Mouse (Mus musculus): ENCODE data around the gene Acp7.

Gene Acp7

DNA sequence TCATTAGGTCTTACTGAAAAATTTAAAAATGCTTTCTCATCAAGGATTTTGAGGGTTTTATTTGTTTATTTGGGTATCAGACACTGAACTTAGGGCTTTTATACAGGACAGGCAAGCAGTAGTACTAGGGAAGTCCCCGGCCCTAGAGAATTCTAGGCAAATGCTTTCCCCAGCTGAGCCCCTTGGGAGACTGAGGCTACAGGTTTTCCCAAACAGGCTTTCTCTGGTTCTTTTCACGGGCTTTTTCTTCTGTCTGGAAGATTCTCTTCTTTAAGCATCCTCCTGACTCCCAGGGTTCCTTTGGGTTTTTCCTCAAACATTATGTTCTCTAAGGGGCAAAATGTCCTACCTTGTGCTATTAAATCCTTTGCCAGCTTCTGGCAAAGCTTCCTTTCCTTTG, 32.2 kb downstream of the Acp7 start:
- no peak for DNase-seq

DNA sequence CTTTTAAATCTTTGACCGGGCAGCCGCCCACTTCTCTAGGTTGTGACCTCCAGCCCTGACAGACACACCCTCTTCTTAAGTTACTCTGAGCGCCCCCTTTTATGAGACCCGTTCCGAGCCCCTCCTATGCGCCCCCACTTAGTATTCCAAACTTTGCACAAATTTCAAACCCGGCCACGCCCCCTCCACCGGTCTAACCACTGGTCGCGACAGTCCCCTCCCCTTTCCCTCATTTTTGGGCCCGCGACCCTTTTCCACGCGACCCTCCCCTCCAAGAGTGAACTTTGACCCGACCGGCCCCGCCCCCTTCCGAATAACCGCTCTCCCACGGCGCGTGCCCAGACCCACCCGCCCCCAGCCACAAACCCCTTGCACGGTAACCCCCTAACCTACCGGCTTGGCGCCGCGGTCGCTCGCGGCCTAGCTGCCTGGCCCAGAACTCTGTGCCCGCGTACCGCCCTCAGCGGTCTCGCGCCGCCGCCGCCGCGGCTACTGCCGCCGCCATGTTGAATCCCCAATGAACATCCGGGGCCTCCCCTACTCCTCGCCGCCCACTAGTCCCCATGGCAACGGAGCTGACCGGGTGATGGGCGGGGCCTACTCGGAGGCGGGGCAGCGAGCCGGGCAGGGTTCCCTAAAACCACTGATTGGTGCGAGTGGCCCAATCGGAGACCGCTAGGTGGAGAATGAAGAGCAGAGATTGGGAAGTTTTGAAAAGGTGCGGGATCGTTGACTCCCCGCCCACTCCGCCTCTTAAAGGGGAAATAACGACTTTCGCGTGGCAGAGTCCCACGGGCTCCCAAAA, 33.3 kb downstream of the Acp7 start, which contains the start of the genes Samd4b and Pak4:
TSS of gene Samd4b (minus strand) at position 503 of the 805 bp plus-strand sequence.
TSS of gene Pak4 (minus strand) at position 544 of the 805 bp plus-strand sequence.
- peak; percentile 100 for DNase-seq

GRCm38 (mm10) chr7:28597277-28597570, 33.9 kb downstream of the Acp7 start:
- no peak for DNase-seq

DNA sequence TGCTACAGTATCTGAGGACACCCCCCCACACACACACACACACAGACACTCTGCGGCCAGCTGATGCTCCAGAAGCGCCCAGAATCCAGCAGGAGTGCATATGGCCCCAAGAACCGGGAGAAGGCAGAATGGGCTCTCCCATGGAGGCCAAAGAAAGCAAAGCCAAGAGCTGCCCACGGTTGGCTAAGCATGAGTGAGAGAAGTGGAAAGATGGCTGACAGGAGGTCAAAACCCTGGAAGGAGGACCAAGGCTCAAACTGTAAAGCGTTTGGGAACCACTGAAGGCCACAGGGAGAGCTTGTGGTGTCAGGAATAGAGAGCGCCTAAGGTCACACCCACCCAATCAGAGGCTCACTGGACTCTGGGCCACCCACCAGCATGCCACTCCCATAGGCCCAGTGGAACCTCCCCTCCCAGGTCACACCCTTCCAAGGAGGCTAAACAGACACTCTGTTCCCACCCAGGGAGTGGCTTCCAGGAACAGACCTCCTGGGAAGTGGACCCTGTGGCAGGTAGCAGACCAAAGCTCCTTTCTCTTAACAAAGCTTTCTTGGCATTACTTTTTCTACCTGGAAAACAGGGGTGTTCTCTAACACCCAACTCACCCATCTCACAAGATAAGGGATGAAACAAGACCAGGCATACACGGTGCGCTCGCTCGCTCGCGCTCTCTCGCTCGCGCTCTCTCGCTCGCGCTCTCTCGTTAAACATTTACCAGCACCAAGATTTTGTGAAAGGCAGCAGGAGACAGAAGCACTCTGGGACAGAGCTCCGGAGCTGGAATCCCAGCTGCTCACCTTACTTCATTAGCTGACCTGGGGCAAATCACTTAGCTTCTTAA, 34.5 kb downstream of the Acp7 start:
- peak; percentile 84 for DNase-seq

DNA sequence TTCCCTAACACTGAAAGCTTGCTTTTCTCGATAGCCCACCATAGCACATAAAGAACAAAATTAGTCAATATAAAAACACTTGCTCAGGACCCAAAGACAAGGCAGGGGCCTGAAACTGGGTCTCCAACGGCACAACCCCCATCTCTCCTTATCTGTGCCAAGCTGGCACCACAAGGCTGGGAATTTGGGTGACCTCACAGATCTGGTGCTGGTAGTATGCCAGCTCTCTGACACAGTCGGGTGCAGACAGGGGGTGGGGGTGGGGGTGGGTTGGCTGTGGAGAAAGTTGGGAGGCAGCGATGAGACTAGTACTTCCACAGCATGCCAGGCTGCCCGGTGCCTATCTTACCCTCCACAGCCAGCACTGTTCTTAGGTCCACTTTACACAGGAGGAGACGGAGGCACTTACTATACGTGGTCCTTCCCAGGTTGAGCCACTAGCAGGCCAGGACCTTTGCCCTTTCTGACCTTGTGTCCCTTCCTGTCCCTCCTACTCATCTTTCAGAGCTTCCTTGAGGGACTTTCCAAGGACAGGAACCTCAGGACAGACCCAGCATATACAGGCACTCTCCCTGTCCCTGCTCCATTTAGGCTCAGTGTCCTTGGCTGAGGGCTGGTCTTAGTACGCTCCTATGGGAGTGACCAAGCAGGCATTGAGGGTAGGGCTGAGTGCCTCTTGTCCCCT, 35.2 kb downstream of the Acp7 start:
- peak; percentile 23 for DNase-seq

DNA sequence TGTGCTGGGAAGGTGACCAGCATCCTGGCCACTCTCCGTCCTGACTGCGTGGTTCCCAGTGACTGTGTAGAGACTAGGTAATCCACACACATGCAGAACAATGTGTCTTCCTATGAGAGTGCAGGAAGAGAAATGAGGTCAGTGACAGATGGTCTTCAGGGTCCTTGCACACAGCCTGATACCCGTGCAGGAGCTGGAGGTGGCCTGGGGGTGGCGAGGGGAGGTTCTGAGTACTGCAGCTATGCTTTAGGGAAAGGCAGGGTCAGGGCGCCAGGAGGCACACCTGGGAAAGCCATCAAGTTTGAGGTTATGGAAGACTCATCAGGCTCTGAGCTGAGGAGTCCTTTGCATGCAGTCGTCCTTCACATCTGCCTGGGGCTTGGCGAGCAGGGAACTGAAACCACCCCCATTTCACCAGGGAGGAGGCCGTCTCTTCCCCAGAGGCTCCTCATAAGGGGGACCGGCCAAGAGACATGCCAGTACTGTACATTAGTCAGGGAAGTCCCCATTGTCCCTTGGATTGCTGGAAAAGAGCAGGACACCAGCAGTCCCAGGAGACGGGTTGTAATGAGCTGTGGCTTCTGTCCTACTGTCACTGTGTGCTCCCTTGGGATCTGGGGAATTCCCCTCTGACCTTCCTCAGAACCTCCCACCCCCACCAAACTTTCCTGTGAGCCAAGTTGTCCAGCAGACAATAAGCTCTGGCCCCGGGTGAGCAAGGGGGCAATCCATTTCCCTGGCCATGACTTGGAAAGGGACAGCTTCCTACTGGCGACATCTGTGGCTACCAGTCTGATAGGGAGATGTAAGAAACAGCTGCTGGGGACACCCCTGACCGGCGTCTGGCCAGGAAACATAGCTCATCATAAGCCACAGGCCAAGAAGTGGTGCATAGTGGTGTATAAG, 37.7 kb downstream of the Acp7 start:
- DNase-seq = peak; percentile 74

DNA sequence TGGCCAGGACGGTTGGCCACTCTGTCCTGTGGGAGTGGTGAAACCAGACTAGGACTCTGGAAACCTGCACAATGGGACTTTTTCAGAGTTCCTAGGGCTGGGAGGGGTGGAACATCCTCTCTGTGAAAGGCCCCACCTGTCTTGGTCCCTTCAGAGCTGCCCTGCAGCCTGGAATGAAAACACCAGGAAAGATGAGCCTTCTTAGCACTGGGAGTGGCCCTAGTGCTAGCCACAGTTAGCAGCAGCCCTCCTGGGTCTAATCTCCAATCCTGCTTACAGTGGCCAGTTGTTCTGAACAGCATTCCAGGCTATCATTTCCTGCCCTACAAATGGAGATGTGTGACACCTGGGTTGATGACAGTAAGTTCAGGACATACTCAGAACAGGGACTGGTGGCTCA, 39.3 kb downstream of the Acp7 start:
- no peak for DNase-seq

DNA sequence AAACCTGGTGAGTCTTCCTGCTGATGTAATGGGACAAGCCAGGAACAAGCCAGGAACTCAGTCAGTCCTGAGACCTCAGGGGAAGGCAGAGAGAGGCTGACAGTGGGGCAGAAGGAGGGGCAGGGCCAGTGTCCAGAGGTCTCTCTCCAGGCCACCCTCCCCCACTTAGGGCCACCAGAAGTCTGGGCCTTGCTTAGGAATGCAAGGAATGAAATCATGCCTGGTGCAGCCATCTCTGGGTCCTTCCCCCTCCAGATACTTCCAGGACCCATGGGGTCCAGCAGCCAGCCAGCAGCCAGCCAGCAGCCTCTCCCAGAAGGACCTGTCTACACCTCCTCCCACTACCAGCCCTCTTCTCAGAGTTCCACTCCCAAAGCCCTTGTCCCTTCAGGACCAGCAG, 43.5 kb downstream of the Acp7 start:
- DNase-seq = peak; percentile 61

DNA sequence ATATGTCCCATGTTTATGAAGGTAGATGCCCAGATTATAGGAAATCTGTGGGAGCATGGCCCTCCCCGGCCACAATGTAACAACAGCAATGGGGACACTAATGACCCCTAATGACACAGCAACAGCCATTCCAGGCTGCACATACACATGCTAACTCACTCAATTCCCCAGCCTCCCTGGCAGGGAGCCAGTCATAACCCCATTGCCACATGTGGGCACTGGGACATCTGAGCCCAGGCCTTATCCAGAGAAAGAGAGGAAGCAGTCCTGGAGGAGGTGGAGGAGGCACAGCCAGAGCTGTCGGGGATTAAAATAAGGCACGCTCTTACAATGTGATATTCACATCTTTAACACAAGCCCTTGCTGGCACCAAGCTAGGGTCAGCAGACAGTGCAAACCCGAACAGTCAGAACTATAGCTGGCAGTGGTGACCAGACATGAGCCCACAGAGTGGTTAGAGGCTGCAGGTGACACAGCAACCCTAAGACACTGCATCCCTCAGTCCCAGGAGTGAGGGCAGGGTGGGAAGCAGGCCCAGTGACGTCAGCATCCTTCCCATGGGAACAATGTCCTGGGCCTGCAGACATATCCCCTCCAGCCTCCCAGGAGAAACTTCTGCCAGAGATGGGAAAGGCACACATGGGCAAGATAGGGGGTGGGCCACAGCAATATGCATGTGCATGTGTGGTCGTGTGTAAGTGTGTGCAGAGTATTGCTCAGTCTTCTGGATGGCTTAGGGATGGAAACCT, 44.3 kb downstream of the Acp7 start:
- DNase-seq = peak; percentile 74

GRCm38 (mm10) chr7:28585001-28585400, 46.1 kb downstream of the Acp7 start:
- peak; percentile 35 for DNase-seq

- DNase-seq = no peak
Measured at GRCm38 (mm10) chr7:28584468-28584867, 46.7 kb downstream of the Acp7 start.

- DNase-seq = peak; percentile 26
Measured at GRCm38 (mm10) chr7:28583570-28584344, 47.4 kb downstream of the Acp7 start.

- no peak for DNase-seq
Measured at GRCm38 (mm10) chr7:28582841-28583240, 48.3 kb downstream of the Acp7 start.

- DNase-seq = no peak
Measured at GRCm38 (mm10) chr7:28581721-28582120, 49.4 kb downstream of the Acp7 start.

- no peak for DNase-seq
Measured at GRCm38 (mm10) chr7:28579826-28580225, 51.3 kb downstream of the Acp7 start.

DNA sequence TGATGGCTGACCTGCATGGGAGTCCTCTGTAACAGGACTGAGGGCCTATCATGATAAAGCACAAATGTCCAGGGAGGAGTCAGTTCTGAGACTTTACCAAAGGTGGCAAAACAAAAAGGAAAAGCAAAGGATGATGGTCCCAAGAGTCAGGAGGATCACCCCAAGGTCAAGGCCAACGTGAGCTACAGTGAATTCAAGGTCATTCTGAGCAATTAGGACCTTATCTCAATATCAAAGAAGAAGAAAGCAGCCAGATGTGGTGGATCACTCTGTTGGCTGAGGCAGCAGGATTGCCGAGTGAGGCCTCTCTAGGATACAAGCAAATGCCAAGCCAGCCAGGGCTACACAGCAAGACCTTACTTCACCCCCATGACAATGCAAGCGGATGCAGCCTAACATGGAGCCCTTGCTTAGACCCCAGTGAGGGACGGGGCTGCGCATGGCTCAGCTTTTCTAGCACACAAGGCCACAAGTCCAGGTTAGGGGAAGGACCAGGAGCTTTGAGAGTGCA, 52.5 kb downstream of the Acp7 start:
- no peak for DNase-seq

DNA sequence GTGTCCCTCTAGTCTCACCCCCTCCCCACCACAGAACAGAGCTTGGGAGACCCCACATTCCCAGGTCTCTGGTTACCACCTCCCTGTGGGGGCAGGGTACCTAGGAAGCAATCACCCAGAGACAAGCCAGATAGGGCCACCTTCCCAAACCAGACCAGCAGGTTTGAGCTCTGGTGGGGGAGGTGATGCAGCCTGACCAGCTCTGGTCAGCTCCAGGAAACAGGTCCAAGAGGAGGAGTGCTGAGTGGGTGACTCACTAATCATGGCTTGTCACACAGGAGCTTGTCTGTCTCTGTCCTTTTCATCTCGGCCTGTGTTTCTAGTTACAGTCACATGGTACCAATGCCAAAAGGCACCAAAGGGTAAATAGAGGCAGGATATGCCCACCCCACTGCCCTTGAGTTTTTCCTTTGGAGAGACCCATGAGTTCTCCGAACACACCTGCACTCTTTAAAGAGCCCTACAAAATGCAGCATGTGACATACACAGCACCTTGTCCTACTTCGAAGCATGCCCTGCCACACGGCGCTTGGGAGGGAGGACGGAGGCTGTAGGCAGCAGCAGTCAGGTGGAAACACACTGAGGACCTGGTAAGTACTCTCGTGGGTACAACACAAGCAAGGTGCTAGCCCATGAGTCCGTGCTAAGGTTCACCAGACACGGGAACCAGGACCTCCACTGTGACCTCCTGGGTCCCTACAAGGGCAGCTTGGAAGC, 53.1 kb downstream of the Acp7 start:
- DNase-seq = peak; percentile 80

- DNase-seq = peak; percentile 91
Measured at GRCm38 (mm10) chr7:28576271-28576914, 54.7 kb downstream of the Acp7 start.

- DNase-seq = peak; percentile 15
Measured at GRCm38 (mm10) chr7:28575597-28575996, 55.5 kb downstream of the Acp7 start.
